Mouse (Mus musculus): Measurements from ENCODE around the gene Tssk3.

DNA sequence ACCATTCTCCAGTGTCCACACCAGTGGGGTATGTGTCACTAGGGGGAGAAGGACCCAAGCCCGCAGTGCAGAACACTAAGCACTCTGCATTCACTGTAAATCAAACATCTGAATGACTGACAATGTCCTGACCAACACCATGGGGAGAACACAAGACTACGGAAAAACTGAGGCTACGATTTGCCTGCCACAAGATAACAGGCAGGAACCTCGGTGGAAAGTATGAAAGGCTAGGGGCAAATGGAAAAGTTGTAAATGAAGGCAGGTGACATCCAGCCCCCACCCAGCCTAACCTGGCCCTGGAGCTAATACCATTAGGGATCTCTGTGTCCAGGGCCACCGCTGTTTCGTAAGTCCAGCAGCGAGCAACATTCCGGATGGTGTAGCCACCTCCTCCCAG lies 27.7 kb upstream of the Tssk3 start:
- TF ChIP-seq CTCF (conservative IDR thresholded peaks at IDR 0.05; ENCODE audit: low read length) (no peak), POU5F1 (IDR thresholded peaks at IDR 0.05; ENCODE audit: borderline replicate concordance, low read length) (no peak)

Measured in E14TG2a.4 (cell line).